Mouse (Mus musculus): Measurements from ENCODE around the gene Chmp6. TPM values are rescaled to one million over a fixed set of nuclear protein-coding genes. Genes with fewer than 3 reads are reported as not detected.

Chmp6 gene
- polyA plus RNA-seq, 1 experiment from 2014 or later, result 79.4 TPM

DNA sequence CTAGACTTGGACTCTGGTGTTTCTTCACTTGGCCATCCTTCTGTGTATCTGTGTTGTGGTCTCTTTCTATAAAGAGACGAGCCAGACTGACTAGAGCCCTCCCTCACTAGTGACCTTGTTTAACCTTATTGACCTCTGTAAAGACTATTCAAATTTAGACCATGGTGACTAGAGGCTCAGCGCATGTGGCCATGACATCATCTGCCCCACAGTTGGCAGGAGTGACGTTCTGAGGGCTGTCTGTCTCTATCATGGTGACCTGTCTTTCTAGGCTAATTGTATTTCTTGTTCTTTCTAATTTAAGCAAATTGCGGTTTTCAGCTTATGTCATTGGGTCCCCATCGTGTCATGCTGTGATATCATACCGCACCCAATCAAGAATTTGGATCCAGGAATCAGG lies 38.1 kb downstream of the Chmp6 start:
- Histone ChIP-seq H3K36me3 (no peaks in the 10 kb centered on the region), H3K9ac (no peak overlapping the region), H3K4me2 (no peak overlapping the region), H3K9me3 (no peaks in the 10 kb centered on the region), H3K4me1 (peaks cover 40% of the 10 kb centered on the region), H3K27ac (no peak overlapping the region), H3K4me3 (replicated peaks) (no peak overlapping the region), H3K27me3 (replicated peaks) (no peaks in the 10 kb centered on the region)
- ATAC-seq (ENCODE audit: insufficient read depth, low FRiP score, low read depth), result no peak
- 91% methylated on average over 6 of the region's 6 CpGs for WGBS

DNA sequence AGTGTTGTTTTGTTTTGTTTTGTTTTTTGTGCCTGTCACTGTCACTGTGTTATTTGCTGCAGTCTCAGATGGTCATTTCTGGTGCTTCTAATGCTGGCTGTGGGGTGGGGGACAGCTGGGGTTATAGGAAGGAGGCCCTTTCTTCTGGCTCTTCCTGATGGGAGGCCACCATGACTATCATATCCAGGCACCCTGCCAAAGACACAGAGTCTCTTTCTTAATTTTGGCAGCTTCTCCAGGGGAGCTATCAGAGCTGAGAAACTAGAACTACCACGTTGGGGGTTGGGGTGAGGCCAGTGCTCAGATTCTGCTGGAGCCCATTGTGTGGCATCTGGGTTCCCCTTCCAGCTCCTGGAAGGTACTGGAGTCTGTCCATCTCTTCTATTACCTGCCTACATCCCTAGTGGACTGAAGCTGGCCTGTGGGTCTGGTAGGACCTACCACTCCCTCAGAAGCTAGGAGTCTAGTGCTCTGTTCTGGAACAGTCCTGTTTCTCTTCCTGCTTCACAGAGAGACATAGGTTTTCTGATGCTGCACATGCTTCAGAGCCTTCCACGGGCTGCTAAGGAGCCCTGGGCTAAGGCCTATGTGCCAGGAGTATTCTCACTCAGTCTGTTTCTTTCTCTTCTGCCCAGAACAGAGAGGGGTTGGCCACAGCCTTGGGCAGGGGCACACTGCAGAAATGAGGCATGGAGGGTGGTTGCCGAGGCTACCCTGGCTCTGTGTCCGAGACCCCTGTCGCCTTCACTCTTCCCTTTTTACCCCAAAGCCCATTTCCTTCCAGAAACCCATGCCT lies 39.4 kb downstream of the Chmp6 start:
- ATAC-seq (ENCODE audit: insufficient read depth, low FRiP score, low read depth), result no peak
- Histone ChIP-seq H3K4me3 (replicated peaks) (no peak overlapping the region), H3K9me3 (no peaks in the 10 kb centered on the region), H3K9ac (no peak overlapping the region), H3K4me1 (peaks cover 40% of the 10 kb centered on the region), H3K36me3 (no peaks in the 10 kb centered on the region), H3K4me2 (no peak overlapping the region), H3K27ac (peak overlapping the region; percentile 58), H3K27me3 (replicated peaks) (no peaks in the 10 kb centered on the region)
- WGBS, result 49% methylated on average over 5 of the region's 5 CpGs

- no peak for ATAC-seq (ENCODE audit: insufficient read depth, low FRiP score, low read depth)
- no peak overlapping the region for H3K4me2 ChIP-seq
- H3K36me3 ChIP-seq, result no peaks in the 10 kb centered on the region
- WGBS, result 43% methylated on average over 4 of the region's 4 CpGs
- H3K4me3 ChIP-seq (replicated peaks), result no peak overlapping the region
- H3K27ac ChIP-seq, result no peak overlapping the region
- no peaks in the 10 kb centered on the region for H3K27me3 ChIP-seq (replicated peaks)
- no peak overlapping the region for H3K9ac ChIP-seq
- H3K4me1 ChIP-seq, result peaks cover 35% of the 10 kb centered on the region
- H3K9me3 ChIP-seq, result no peaks in the 10 kb centered on the region
Measured at GRCm38 (mm10) chr11:119954233-119954632, 41.0 kb downstream of the Chmp6 start.

DNA sequence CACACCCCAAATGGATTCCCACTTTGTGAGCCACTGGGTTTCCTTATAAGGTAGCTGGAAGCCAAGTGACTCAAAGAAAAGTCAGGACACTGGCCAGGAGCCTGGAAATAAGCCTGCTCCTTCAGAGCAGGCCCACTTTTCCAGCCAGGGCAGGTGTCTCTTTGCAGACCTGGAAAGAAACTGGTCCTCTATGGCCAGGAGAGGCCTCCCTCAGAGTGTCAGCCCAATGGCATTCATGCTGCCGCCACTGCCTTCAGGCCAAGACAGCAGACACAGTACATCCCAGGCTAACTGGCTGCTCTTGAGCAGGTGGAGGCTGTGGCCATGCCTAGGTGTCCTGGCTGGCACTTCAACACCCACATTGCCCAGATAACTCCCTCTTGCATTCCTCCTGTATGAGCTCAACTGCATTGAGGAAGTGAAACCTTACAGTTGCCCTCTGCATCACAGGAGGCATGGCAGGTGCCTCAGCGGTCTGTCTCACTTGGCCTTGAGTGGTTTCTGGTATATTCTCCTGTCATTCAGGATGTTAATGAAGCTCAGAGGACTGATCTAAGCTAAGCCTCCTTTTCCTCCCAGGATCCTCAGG lies 41.6 kb downstream of the Chmp6 start:
- 71% methylated on average over 2 of the region's 2 CpGs for WGBS
- H3K36me3 ChIP-seq, result 0 out of 2 replicates have a peak, but pooled peaks cover 3% of the 10 kb centered on the region
- peaks cover 35% of the 10 kb centered on the region for H3K4me1 ChIP-seq
- H3K4me3 ChIP-seq (replicated peaks), result no peak overlapping the region
- no peak overlapping the region for H3K4me2 ChIP-seq
- no peaks in the 10 kb centered on the region for H3K27me3 ChIP-seq (replicated peaks)
- H3K9ac ChIP-seq, result no peak overlapping the region
- no peaks in the 10 kb centered on the region for H3K9me3 ChIP-seq
- ATAC-seq (ENCODE audit: insufficient read depth, low FRiP score, low read depth), result no peak
- H3K27ac ChIP-seq, result peak overlapping the region; percentile 33; the same call in 1 of the 2 replicates

- H3K27me3 ChIP-seq (replicated peaks), result no peaks in the 10 kb centered on the region
- H3K9ac ChIP-seq, result no peak overlapping the region
- WGBS, result 33% methylated on average over 3 of the region's 3 CpGs
- no peak overlapping the region for H3K4me2 ChIP-seq
- ATAC-seq (ENCODE audit: insufficient read depth, low FRiP score, low read depth), result no peak
- H3K9me3 ChIP-seq, result no peaks in the 10 kb centered on the region
- 0 out of 2 replicates have a peak, but pooled peaks cover 9% of the 10 kb centered on the region for H3K36me3 ChIP-seq
- no peak overlapping the region for H3K4me3 ChIP-seq (replicated peaks)
- peaks cover 35% of the 10 kb centered on the region for H3K4me1 ChIP-seq
- H3K27ac ChIP-seq, result peak overlapping the region; percentile 33; the same call in 1 of the 2 replicates
Measured at GRCm38 (mm10) chr11:119955432-119955831, 42.2 kb downstream of the Chmp6 start.

DNA sequence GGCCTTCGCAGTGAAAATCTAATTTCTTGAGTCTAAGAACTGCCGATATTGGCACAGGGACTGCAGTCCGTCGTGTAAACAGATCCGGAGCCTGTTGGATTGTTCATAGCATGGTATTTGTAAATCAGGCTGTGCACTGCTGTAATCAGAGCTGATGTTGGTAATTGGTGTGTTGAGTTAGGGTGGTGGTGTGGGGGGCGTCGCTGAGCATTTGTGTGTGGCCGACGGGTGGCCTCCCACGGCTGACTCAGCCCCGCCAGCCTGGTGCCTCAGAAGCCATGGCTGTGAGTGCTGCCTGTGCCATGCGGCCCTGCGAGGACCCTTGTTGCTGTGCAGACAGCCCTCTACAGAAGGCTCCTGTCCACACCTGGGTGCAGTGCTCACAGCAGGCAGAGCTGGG lies 43.3 kb downstream of the Chmp6 start:
- no peak for ATAC-seq (ENCODE audit: insufficient read depth, low FRiP score, low read depth)
- Histone ChIP-seq H3K9me3 (no peaks in the 10 kb centered on the region), H3K4me3 (replicated peaks) (no peak overlapping the region), H3K9ac (no peak overlapping the region), H3K27me3 (replicated peaks) (no peaks in the 10 kb centered on the region), H3K27ac (no peak overlapping the region), H3K4me1 (peaks cover 35% of the 10 kb centered on the region), H3K36me3 (0 out of 2 replicates have a peak, but pooled peaks cover 17% of the 10 kb centered on the region), H3K4me2 (no peak overlapping the region)
- WGBS, result 68% methylated on average over 13 of the region's 13 CpGs

GRCm38 (mm10) chr11:119958856-119959255 lies 45.6 kb downstream of the Chmp6 start:
- peaks cover 20% of the 10 kb centered on the region; the same call in 1 of the 2 replicates for H3K4me1 ChIP-seq
- no peak overlapping the region for H3K4me3 ChIP-seq (replicated peaks)
- H3K4me2 ChIP-seq, result no peak overlapping the region
- 0 out of 2 replicates have a peak, but pooled peaks cover 17% of the 10 kb centered on the region for H3K36me3 ChIP-seq
- WGBS, result 77% methylated on average over 7 of the region's 7 CpGs
- H3K27ac ChIP-seq, result no peak overlapping the region
- no peak overlapping the region for H3K9ac ChIP-seq
- ATAC-seq (ENCODE audit: insufficient read depth, low FRiP score, low read depth), result no peak
- H3K27me3 ChIP-seq (replicated peaks), result no peaks in the 10 kb centered on the region
- no peaks in the 10 kb centered on the region for H3K9me3 ChIP-seq

DNA sequence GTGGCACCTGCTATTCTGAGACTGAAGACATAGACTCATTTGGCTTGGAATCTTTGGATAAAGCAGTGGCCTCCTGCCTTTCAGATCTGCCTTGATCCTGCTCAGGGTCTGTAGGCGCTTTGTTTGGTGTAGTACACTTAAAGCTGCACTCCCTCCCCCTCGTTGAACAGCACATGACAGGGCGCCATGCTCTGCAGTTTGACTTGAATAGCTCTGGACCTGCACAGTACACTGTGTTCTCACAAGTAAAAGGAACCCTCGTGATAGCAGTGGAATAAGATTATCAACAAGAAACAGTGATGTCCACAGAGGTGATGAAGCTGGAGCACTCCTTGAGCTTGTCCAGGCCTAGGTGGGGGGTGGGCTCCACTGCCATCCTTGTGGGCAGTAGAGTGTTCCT lies 46.5 kb downstream of the Chmp6 start:
- Histone ChIP-seq H3K36me3 (0 out of 2 replicates have a peak, but pooled peaks cover 17% of the 10 kb centered on the region), H3K4me1 (peaks cover 13% of the 10 kb centered on the region; the same call in 1 of the 2 replicates), H3K9me3 (no peaks in the 10 kb centered on the region), H3K4me3 (replicated peaks) (no peak overlapping the region), H3K27me3 (replicated peaks) (no peaks in the 10 kb centered on the region), H3K4me2 (no peak overlapping the region), H3K27ac (no peak overlapping the region), H3K9ac (no peak overlapping the region)
- ATAC-seq (ENCODE audit: insufficient read depth, low FRiP score, low read depth), result no peak
- 79% methylated on average over 4 of the region's 4 CpGs for WGBS

DNA sequence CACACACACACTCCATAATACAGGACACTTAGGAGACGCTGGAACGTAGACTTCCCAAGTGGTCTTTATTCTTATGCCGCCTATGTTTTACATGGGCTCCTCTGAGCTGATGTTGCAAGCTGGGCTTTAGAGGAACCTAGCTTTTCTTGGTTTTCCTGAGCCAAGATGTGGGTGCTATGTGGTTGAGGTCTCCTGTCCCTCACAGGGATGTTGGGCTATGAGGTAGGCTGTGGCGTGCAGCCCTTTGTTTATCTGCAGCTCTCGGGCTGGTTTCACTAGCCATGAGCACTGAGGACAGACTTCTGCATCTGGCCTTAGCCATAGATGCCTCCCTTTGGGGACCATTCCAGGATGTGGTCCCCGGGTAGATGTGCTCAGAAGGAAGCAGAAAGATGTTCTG lies 47.4 kb downstream of the Chmp6 start:
- no peak overlapping the region for H3K4me2 ChIP-seq
- 0 out of 2 replicates have a peak, but pooled peaks cover 7% of the 10 kb centered on the region for H3K4me1 ChIP-seq
- H3K9me3 ChIP-seq, result no peaks in the 10 kb centered on the region
- peaks cover 25% of the 10 kb centered on the region; the same call in 1 of the 2 replicates for H3K36me3 ChIP-seq
- no peak overlapping the region for H3K27ac ChIP-seq
- no peak overlapping the region for H3K4me3 ChIP-seq (replicated peaks)
- no peak for ATAC-seq (ENCODE audit: insufficient read depth, low FRiP score, low read depth)
- H3K27me3 ChIP-seq (replicated peaks), result no peaks in the 10 kb centered on the region
- H3K9ac ChIP-seq, result no peak overlapping the region
- 81% methylated on average over 6 of the region's 6 CpGs for WGBS

GRCm38 (mm10) chr11:119961511-119961910 lies 48.3 kb downstream of the Chmp6 start:
- 0 out of 2 replicates have a peak, but pooled peaks cover 5% of the 10 kb centered on the region for H3K4me1 ChIP-seq
- ATAC-seq (ENCODE audit: insufficient read depth, low FRiP score, low read depth), result no peak
- no peak overlapping the region for H3K27ac ChIP-seq
- WGBS, result 81% methylated on average over 3 of the region's 3 CpGs
- no peaks in the 10 kb centered on the region for H3K9me3 ChIP-seq
- H3K4me2 ChIP-seq, result no peak overlapping the region
- H3K9ac ChIP-seq, result no peak overlapping the region
- H3K27me3 ChIP-seq (replicated peaks), result no peaks in the 10 kb centered on the region
- peaks cover 25% of the 10 kb centered on the region; the same call in 1 of the 2 replicates for H3K36me3 ChIP-seq
- no peak overlapping the region for H3K4me3 ChIP-seq (replicated peaks)

- Histone ChIP-seq H3K36me3 (peaks cover 23% of the 10 kb centered on the region), H3K9ac (no peak overlapping the region), H3K4me1 (no peaks in the 10 kb centered on the region), H3K4me3 (replicated peaks) (no peak overlapping the region), H3K4me2 (no peak overlapping the region), H3K27ac (no peak overlapping the region), H3K9me3 (no peaks in the 10 kb centered on the region), H3K27me3 (replicated peaks) (no peaks in the 10 kb centered on the region)
- 45% methylated on average over 9 of the region's 9 CpGs for WGBS
- ATAC-seq (ENCODE audit: insufficient read depth, low FRiP score, low read depth), result no peak
Measured at GRCm38 (mm10) chr11:119965053-119965452, 51.8 kb downstream of the Chmp6 start.

DNA sequence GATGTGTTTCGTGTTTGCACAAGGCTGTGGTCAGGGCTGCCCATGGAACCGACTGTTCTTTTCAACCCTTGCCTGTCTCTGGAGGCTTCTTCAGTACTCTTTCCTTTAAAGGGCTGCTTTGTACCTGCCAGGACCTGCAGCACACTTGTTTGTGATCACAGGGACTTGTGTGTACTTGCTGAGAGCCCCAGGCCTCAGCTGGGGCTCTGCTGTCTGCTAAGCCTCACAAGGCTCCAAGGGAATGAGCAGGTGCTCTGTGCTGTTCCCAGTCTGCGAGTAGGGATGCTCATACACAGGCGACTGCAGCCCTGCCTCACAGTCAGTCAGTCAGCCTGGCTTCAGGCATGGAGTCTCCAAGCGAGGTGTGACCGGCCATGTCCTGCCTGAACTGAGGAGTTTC lies 53.1 kb downstream of the Chmp6 start:
- peak; percentile 47; the same call in 1 of the 2 replicates for ATAC-seq (ENCODE audit: insufficient read depth, low FRiP score, low read depth)
- Histone ChIP-seq H3K27ac (no peak overlapping the region), H3K9me3 (no peaks in the 10 kb centered on the region), H3K4me3 (replicated peaks) (no peak overlapping the region), H3K4me2 (no peak overlapping the region), H3K27me3 (replicated peaks) (no peaks in the 10 kb centered on the region), H3K9ac (no peak overlapping the region), H3K4me1 (0 out of 2 replicates have a peak, but pooled peaks cover 5% of the 10 kb centered on the region), H3K36me3 (peaks cover 14% of the 10 kb centered on the region)
- 80% methylated on average over 6 of the region's 6 CpGs for WGBS
